Mouse (Mus musculus): ENCODE data around the gene Gpr137.

DNA sequence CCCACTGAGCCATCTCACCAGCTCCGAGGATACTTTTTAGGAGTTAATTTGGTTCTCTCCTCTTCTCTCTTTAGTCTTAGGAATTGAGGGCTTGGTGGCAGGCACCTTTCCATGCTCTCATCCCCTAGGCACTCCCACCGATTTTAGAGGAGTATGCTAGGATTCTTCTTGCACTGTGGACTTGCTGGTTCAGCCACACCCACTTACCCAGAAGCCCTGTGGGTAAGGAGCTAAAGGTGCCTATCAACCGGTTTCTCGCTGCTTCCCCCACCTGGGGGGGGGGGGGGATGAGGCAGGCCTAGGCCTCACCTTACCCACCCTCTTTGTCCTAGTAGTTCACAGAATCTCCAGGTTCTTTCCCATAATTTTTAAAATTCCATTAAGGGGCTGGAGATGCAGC lies 5.5 kb upstream of the Gpr137 start:
- TF ChIP-seq CTCF (IDR thresholded peaks at IDR 0.05; ENCODE audit: low read depth) (no peak), EP300 (IDR thresholded peaks at IDR 0.05; ENCODE audit: low read depth) (no peak)

All from liver, embryonic 14.5 days (tissue).